Mouse (Mus musculus) liver, embryonic 14.5 days (tissue): ENCODE measurements at regions not wholly inside any gene's neighbourhood (a gene's known extent, or its start where the extent isn't known, plus 50 kb on each side); places are given as distances from the start of the nearest gene placed in this dataset.

Experiments used
- CTCF ChIP-seq: IDR thresholded peaks from 2 replicates; pipeline ENCODE4 v1.5.1; 2016; ENCODE audit warnings: antibody characterized with exemption, low read depth, control low read depth
- EP300 ChIP-seq: IDR thresholded peaks from 2 replicates; pipeline ENCODE4 v1.6.1; 2016; ENCODE audit warnings: antibody characterized with exemption, low read depth

DNA sequence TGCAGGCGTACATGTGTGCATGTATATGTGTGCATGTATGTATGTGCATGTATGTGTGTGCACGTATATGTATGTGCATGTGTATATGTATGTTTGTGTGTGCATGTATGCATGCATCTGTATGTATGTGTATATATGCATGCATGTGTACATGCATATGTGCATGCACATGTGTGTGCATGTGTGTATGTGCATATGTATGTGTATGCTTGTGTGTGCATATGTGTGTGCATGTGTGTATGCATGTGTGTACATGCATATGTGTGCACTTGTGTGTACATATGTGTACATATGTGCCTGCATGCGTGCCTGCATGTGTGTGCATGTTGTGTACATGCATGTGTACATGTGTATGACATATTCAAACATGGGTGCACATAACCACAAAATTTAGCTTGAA is 65.7 kb upstream of the Grip1 start:
- no peak for TF ChIP-seq CTCF
- no peak for TF ChIP-seq EP300
